Mouse (Mus musculus) olfactory bulb, adult 2 months (tissue): ENCODE data around the gene Ppp1r14a.

Experiments
- CTCF ChIP-seq: fragments of 200-500 bp; IDR thresholded peaks from 2 replicates; pipeline ENCODE4 v1.5.1; 2012; ENCODE audit warnings: low read depth, mild to moderate bottlenecking, low read length, moderate library complexity; ENCODE audit not compliant: insufficient read depth
- POLR2A ChIP-seq: fragments of 200-500 bp; IDR thresholded peaks from 2 replicates; pipeline ENCODE4 v1.6.1; 2012; ENCODE audit warnings: mild to moderate bottlenecking, low read depth, low read length, moderate library complexity; ENCODE audit not compliant: insufficient read depth

DNA sequence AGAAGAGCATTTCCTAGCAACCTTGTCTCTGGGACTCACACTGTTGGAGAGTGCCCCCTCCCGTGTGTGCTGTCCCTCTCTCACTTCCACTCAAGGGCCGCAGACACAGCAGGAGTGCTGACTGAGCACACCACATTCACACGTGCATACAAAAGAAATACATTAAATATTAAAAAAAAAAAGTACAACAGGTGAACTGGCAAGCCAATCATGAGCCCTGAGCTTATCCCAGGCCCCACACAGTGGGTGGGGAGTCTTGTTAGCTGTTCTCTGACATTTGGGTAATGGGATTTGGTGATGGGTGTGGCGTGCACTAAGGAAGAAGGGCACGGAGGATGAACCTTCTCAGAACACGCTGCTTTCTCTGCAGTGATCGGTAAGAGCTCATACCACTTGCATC, 13.5 kb downstream of the Ppp1r14a start:
- TF ChIP-seq CTCF (no peak), POLR2A (no peak)
